Mouse (Mus musculus) Patski (cell line): ENCODE measurements around the gene Phf21a. TPM values are rescaled to one million over a fixed set of nuclear protein-coding genes. Genes with fewer than 3 reads are reported as not detected.

ENCODE experiments used
- ATAC-seq: fragments of 100-300 bp; one replicate; pipeline ENCODE4 v1.8.0; 2021
- CTCF ChIA-PET: fragments of 350-600 bp; sonication (Branson Sonifier 250); formaldehyde crosslinking; loops from one replicate; lab custom pipeline; 2022; ENCODE audit warnings: inconsistent platforms; lab: Charles Lee
- POLR2A ChIA-PET: fragments of 350-600 bp; sonication (Branson Sonifier 250); formaldehyde crosslinking; loops from one replicate; lab custom pipeline; 2022; ENCODE audit warnings: antibody characterized with exemption, inconsistent platforms; lab: Charles Lee
- DNase-seq: peaks from one replicate; pipeline ENCODE4 v3.0.0-alpha.2; 2011; ENCODE audit warnings: low read depth, low spot score
- H3K27me3 ChIP-seq: fragments of 371-371 bp; one replicate; pipeline ENCODE4 v1.5.1; 2021
- CTCF ChIP-seq: fragments of 100-300 bp; IDR thresholded peaks from one replicate; pipeline ENCODE4 v1.5.1; 2021
- in situ Hi-C: fragments of 300-500 bp; cut with MboI; formaldehyde crosslinking; loops from 3 replicates; pipeline ENCODE4 v1.11.1; 2018; ENCODE audit warnings: low pct_unique_long_range_greater_than_20kb, mixed read lengths
- polyA plus RNA-seq: library from polyadenylated mRNA; unstranded; gene quantifications from one replicate; pipeline ENCODE4 v1.2.3, GENCODE M21; 2021

Phf21a gene
- polyA plus RNA-seq, 1 experiment from 2014 or later = 69.9 TPM

DNA sequence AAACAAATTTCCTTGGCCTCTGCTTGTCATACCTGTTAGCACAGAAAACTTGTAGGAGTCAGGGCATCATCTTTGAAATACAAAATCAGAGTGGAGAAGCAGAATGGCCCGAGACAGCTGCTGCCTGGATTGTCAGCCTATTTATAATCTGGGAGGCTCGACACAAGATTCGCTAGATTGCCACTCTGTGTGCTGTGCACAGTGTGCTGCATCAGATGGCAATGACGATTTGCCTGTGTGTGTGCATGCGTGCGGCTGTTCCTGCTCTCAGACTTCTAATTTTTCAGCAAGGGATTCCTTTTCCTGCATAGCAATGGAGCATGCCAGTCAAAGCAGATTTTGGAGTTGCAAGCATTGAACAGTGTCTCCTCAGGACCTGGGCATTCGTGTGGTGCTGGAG lies 185.7 kb downstream of the Phf21a start:
- POLR2A ChIA-PET = no interaction called here
- no peak for ATAC-seq
- H3K27me3 ChIP-seq = no peaks in the 10 kb centered on the region
- DNase-seq = no peak
- in situ Hi-C loops = no loop called here
- no peak for TF ChIP-seq CTCF
- CTCF ChIA-PET = interaction anchor here (1.1 kb wide), 1 partner anchor 55 kb away, joined by 3 read pairs; no protein-coding TSS in a partner anchor

DNA sequence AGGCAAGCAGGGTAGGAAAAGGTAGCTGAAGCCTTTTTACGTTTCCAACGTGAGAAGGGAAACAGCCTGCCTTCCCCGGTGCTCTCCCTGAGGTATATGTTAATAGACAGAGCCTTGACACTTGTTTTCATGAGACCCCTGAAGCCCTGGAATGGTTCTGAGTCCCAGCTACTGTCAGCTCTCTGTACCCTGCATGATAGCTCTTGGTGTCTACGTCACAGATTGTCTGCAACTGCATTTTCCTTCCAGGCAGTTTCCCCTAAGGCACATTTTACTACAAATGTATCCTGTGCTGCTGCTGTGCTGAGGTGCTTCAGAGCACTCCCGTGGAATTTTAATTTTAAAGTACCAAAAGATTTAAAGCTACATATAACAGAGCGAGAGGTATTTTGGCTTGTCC lies 186.5 kb downstream of the Phf21a start:
- DNase-seq = no peak
- in situ Hi-C loops = no loop called here
- TF ChIP-seq CTCF = no peak
- no peaks in the 10 kb centered on the region for H3K27me3 ChIP-seq
- ATAC-seq = no peak
- CTCF ChIA-PET = interaction anchor here (1.1 kb wide), 1 partner anchor 54 kb away, joined by 3 read pairs; no protein-coding TSS in a partner anchor
- POLR2A ChIA-PET = no interaction called here

DNA sequence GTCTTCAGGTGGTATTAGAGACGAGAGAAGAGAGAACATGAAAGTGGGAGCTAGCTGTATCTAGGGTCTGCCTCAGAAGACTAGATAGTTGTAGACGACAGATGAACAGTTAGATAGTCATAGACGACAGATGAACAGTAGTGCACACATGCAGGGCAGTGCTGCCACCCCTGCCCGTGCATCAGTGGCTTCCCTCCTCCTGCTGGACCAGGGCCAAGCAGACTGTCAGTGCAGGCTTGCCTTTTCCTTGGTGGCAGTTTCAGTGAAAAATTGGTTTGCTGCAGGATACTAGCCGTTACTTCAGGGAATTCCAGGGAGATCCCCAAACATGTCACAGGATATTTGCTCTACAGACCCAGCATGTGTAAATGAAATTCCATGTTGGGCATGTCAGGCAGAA lies 192.7 kb downstream of the Phf21a start:
- no peak for ATAC-seq
- in situ Hi-C loops = no loop called here
- no peaks in the 10 kb centered on the region for H3K27me3 ChIP-seq
- TF ChIP-seq CTCF = no peak
- DNase-seq = no peak
- POLR2A ChIA-PET = no interaction called here
- CTCF ChIA-PET = no interaction called here

DNA sequence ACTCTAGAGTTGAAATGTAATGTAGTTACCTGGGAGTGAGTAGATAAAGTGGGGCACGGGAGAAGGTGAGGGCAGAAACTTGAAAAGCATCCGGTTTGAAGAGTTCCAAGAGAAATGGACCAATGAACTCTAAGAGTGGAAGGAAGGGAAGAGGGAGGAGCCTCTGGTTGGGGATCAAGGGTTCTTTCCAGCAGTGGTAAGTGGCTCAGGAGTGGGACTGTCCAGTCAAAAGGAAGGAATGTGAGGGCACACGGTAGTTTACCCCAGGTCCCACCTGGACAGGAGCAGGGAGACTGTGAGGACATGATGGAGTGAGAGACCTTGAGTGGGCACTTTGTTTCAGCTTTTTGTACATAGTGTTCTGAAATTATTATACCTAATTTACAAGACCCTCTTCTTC lies 196.4 kb downstream of the Phf21a start:
- DNase-seq (no peak), ATAC-seq (no peak)
- ChIA-PET POLR2A (interaction anchor here (0.7 kb wide), 1 partner anchor 14 kb away, joined by 3 read pairs; no protein-coding TSS in a partner anchor), CTCF (interaction anchor here (1.2 kb wide), 1 partner anchor 13 kb away, joined by 3 read pairs; no protein-coding TSS in a partner anchor)
- in situ Hi-C loops = no loop called here
- no peaks in the 10 kb centered on the region for H3K27me3 ChIP-seq
- no peak for TF ChIP-seq CTCF

DNA sequence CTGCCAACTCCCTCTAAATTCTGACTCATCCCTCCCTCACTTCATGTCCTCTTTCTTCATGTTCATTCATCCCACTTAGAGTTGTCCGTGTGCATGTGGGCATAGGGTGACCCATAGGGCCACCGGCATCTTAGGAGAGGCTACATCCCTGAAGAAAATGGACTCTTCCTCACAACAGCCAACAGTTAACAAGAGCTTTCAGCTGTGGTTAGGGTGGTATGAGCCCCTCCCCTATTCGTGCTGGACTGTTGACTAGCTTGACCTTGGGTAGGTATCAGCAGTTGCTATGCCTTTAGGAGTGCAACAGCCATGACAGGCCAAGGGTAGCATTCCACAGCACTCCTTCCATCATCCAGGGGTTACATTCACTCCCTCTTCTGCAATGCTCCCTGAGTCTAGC lies 198.6 kb downstream of the Phf21a start:
- ATAC-seq = no peak
- in situ Hi-C loops = loop anchor here (10.0 kb wide), 1 partner anchor 153 kb away; no protein-coding TSS in a partner anchor
- ChIA-PET CTCF (no interaction called here), POLR2A (no interaction called here)
- no peaks in the 10 kb centered on the region for H3K27me3 ChIP-seq
- DNase-seq = no peak
- TF ChIP-seq CTCF = no peak

DNA sequence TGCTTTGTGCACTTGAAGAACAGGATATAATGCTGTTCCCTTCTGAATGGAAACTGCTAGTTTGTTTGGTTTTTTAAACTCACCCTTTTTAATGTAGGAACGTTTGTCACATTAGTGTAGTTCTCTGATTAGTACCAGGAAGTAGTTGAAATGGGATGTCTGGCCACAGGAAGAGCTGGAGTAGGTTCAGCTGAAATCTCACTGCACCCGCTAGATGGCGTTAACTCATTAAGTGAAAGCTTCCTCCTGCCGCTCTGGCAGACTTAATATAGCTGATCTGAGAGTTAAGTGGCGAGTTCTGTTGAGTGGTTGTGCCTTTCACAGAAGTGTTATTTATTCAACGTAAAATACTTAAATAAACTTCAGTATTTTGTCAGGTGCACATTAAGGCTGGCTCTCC lies 203.5 kb downstream of the Phf21a start:
- no peaks in the 10 kb centered on the region for H3K27me3 ChIP-seq
- ChIA-PET CTCF (interaction anchor here (0.7 to 2.2 kb wide), 6 partner anchors 11 to 189 kb away, joined by 3 to 9 read pairs (median 3); no protein-coding TSS in a partner anchor), POLR2A (interaction anchor here (0.9 kb wide), 1 partner anchor 27 kb away, joined by 5 read pairs; no protein-coding TSS in a partner anchor)
- peak; percentile 83 for TF ChIP-seq CTCF
- peak; percentile 67 for ATAC-seq
- in situ Hi-C loops = loop anchor here (10.0 kb wide), 1 partner anchor 148 kb away; no protein-coding TSS in a partner anchor
- DNase-seq = peak; percentile 19

DNA sequence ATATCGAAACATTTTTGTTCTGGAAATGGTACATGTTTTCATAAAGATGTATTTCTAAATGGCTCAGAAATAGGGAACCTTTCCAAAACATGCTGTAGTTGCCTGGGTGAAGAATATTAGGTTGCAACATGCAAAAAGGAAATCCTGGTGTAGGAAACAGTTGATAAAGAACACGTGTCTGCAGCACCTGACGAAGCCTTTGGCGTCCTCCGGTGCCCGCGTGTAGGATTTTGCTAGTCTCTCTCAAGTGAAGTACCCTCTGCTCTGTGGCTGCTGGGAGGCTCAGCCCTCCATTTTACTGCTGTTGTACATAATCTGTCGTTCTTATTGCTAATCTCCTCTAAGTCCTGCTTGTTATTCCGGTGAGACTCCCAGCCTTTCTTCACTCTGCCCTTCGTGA lies 207.0 kb downstream of the Phf21a start:
- DNase-seq = no peak
- CTCF ChIA-PET = no interaction called here
- in situ Hi-C loops = loop anchor here (10.0 kb wide), 1 partner anchor 145 kb away; no protein-coding TSS in a partner anchor
- TF ChIP-seq CTCF = no peak
- H3K27me3 ChIP-seq = no peaks in the 10 kb centered on the region
- ATAC-seq = no peak
- POLR2A ChIA-PET = no interaction called here

DNA sequence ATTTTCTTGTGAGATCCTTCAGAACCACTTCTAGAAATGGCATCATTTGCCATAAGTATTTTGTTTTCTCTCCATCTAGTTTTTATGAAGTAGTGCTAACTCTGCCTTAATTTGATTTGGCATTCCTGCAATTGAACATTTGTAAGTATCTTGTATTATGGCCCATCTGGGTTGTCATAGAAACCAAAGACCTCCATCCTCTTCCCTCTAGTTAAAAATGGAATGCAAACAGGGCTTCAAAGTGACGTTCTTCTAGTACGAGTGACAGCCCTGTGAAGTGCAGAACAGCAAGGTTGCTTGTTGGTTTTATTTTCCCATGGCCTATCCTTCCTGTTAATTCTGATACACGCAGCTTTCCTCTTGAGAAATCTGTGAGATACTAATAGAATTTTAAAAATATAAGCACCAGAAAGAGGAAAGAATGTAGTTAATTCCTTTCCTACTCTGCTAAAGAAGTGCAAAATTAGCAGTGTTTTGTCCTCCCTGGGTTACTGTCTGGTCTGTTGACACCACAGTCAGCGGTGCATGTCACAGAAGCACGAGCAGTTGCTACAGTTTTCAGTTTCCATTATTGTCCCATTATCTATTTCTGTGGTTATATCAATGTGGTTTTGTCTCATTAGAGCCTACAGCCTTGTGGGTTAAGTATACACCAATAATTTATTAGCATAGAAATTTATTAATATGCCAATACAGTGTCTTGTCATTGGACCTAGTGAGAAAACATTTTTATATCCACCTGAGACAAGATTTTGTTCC lies 209.1 kb downstream of the Phf21a start:
- no peaks in the 10 kb centered on the region for H3K27me3 ChIP-seq
- ATAC-seq (no peak), DNase-seq (no peak)
- ChIA-PET CTCF (interaction anchor here (1.4 kb wide), 1 partner anchor 54 kb away, joined by 3 read pairs; no protein-coding TSS in a partner anchor), POLR2A (no interaction called here)
- in situ Hi-C loops = no loop called here
- no peak for TF ChIP-seq CTCF

DNA sequence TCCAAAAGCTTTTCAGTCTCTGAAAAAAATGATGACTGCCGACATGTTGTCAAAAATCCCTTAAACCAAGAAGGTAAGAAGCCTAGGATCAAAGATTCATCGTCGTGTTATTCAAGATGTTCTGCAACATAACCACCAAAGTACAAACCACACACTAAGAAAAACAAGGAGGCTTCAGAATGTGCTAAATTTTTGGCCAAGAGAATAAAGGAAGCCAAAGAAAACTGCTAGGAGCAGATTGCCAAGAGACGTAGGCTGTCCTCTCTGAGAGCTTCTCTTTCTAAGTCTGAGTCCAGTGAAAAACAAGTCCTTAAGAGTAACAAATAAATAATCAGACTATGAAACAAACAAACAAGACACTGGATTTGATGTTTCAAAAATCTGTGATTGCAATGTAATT lies 219.6 kb downstream of the Phf21a start:
- TF ChIP-seq CTCF = no peak
- no peak for DNase-seq
- in situ Hi-C loops = no loop called here
- CTCF ChIA-PET = no interaction called here
- ATAC-seq = no peak
- POLR2A ChIA-PET = interaction anchor here (0.7 kb wide), 1 partner anchor 20 kb away, joined by 3 read pairs; no protein-coding TSS in a partner anchor
- no peaks in the 10 kb centered on the region for H3K27me3 ChIP-seq

DNA sequence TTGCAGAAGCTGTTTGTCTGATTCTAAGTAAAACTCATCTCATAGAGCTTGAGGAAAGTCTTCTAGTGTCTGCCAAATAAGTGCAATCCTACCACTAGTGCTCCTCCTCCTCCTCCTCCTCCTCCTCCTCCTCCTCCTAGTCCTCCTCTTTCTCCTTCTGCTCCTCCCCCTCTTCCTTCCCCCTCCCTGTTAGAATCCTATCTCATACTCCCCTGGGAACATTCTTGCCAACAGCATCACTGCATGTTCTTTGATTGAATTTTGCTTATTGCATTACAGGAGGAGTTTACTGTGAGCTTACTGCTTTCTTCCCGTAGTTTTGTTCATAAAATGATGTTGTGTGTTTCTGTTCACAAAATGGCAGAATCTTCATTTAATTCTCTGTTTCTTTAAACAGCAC lies 221.1 kb downstream of the Phf21a start:
- DNase-seq (no peak), ATAC-seq (no peak)
- POLR2A ChIA-PET = no interaction called here
- no peak for TF ChIP-seq CTCF
- in situ Hi-C loops = no loop called here
- CTCF ChIA-PET = interaction anchor here (1.1 kb wide), 1 partner anchor 11 kb away, joined by 3 read pairs; no protein-coding TSS in a partner anchor
- H3K27me3 ChIP-seq = no peaks in the 10 kb centered on the region

DNA sequence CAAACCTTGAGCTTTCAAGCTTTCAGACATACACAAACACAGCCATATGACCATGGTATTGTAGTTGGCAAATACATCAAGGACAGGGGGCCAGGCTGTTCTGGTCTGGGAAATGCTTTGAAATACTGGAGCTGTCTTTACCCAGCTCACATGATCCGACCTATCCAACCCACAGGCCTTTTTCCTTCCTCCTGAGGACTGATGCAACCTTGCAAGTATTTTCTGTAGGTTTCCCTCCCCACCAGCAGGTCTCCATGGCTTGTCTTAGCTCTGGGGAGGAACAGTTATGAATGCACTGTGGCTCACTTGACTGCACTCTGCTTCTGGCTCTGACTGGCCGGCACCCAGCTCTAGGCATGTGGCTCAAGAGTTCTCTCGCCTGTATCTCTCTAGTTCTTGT lies 223.7 kb downstream of the Phf21a start:
- no peaks in the 10 kb centered on the region for H3K27me3 ChIP-seq
- in situ Hi-C loops = no loop called here
- ATAC-seq = peak; percentile 47
- POLR2A ChIA-PET = no interaction called here
- CTCF ChIA-PET = interaction anchor here (1.3 kb wide), 1 partner anchor 9 kb away, joined by 8 read pairs; no protein-coding TSS in a partner anchor
- no peak for TF ChIP-seq CTCF
- DNase-seq = no peak
